Mouse (Mus musculus) heart, adult 2 months (tissue): ENCODE results near the gene Mapk12. TPM values are rescaled to one million over a fixed set of nuclear protein-coding genes. Genes with fewer than 3 reads are reported as not detected.
A peak's percentile ranks its signal among the peaks of the same experiment; 100 is the strongest.

Source experiments
- DNase-seq, 2 experiments: peaks; one replicate each; pipeline ENCODE4 v3.0.0; 2021
- H3K27ac ChIP-seq: fragments of 200-600 bp; 2 replicates; pipeline ENCODE4 v1.8.1; 2022
- H3K27me3 ChIP-seq: fragments of 200-500 bp; 2 replicates; pipeline ENCODE4 v1.6.1; 2012; ENCODE audit warnings: mild to moderate bottlenecking, low read length, inconsistent platforms, mixed read lengths; ENCODE audit not compliant: control insufficient read depth, insufficient read depth
- H3K36me3 ChIP-seq: fragments of 200-500 bp; 2 replicates; pipeline ENCODE4 v1.6.1; 2012; ENCODE audit warnings: low read length, inconsistent platforms; ENCODE audit not compliant: control insufficient read depth, insufficient read depth
- H3K4me1 ChIP-seq: fragments of 200-500 bp; 2 replicates; pipeline ENCODE4 v1.6.1; 2011; ENCODE audit warnings: low read length; ENCODE audit not compliant: control insufficient read depth, insufficient read depth
- H3K4me3 ChIP-seq: fragments of 200-600 bp; 2 replicates; pipeline ENCODE4 v1.8.1; 2022
- H3K79me2 ChIP-seq: fragments of 200-500 bp; replicated peaks from 2 replicates; pipeline ENCODE4 v1.6.1; 2012; ENCODE audit warnings: mild to moderate bottlenecking, inconsistent platforms, low read length, moderate library complexity, mixed read lengths; ENCODE audit not compliant: control insufficient read depth, insufficient read depth
- H3K9ac ChIP-seq: fragments of 200-500 bp; 2 replicates; pipeline ENCODE4 v1.6.1; 2012; ENCODE audit warnings: low read depth, mild to moderate bottlenecking, control low read depth, inconsistent platforms, low read length, mixed read lengths
- CTCF ChIP-seq: fragments of 200-600 bp; IDR thresholded peaks from 2 replicates; pipeline ENCODE4 v1.8.1; 2022; ENCODE audit warnings: antibody characterized with exemption, mild to moderate bottlenecking, moderate library complexity
- EP300 ChIP-seq: fragments of 200-500 bp; IDR thresholded peaks from 2 replicates; pipeline ENCODE4 v1.6.1; 2011; ENCODE audit warnings: low read depth, low read length, control low read depth; ENCODE audit not compliant: insufficient read depth
- POLR2A ChIP-seq: fragments of 200-500 bp; IDR thresholded peaks from 2 replicates; pipeline ENCODE4 v1.6.1; 2011; ENCODE audit warnings: mild to moderate bottlenecking, low read depth, low read length, control low read depth; ENCODE audit not compliant: insufficient read depth
- WGBS: fragments of 180-500 bp; shearing (Covaris S2); methylation state at CpG from one replicate; pipeline ENCODE4 v1.1.7; 2018; 5-methylcytosine and 5-hydroxymethylcytosine counted together
- intact Hi-C: fragments of 180-260 bp; cut with DNase I; formaldehyde crosslinking; loops from one replicate; pipeline ENCODE4 v1.15.1; 2025
- polyA plus RNA-seq: library from polyadenylated mRNA; depleted of rRNA; stranded (reverse); fragments of >200 nt; gene quantifications from 2 replicates; pipeline ENCODE4 v1.2.3, GENCODE M21; 2012
- total RNA-seq, 2 experiments: library from RNA; stranded (reverse); gene quantifications; 2 replicates each; pipeline ENCODE4 v1.2.3; 2021

Gene Mapk12
- total and polyA plus RNA-seq, 3 experiments: 20.7 to 30.5 (median 21.1) TPM

DNA sequence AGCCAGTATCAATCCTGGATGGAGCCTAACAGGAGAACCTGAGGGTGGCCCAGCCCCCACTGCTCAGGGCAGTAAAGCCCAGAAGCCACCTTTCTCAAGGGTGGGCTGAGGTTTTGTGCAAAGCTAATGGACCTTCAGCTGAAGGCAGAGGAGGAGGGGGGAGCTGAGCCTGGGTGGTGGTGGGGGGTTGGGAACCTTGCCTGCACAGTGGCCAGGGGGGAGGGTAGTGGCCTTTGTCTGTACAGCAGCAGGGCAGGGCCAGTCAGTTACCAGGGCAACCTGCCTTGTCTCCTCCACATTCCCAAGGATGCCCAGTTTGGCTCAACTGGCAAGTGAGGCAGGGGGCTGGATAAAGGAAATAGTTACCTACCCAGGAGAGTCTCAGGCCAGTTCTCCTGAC lies 11.8 kb upstream of the Mapk12 start:
- Histone ChIP-seq H3K27me3 (no peaks in the 10 kb centered on the region), H3K79me2 (no peaks in the 10 kb centered on the region), H3K36me3 (no peaks in the 10 kb centered on the region), H3K27ac (no peak overlapping the region), H3K4me1 (peaks cover 4% of the 10 kb centered on the region), H3K9ac (no peak overlapping the region), H3K4me3 (no peak overlapping the region)
- intact Hi-C loops: no loop called here
- no peak for DNase-seq
- TF ChIP-seq EP300 (no peak), POLR2A (no peak), CTCF (no peak)

DNA sequence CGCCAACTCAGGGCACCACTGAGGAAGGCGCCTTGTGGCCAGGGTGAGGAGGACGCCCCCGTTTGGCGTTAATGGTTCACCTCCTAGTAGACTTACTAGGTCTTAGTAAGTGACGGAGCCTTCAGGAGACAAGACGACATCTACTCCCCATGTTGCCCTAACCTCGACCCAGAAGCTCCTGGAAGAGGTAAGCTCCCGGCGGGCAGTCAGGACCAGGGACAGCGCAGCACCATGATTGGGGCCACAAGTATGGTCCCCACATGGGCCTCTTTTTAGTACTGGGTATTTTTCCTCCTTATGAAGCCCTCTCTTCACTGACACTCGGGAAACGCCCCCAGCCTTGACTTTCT lies 9.5 kb upstream of the Mapk12 start:
- DNase-seq: peak; percentile 32 to 52
- Histone ChIP-seq H3K9ac (no peak overlapping the region), H3K4me1 (peaks cover 6% of the 10 kb centered on the region), H3K27me3 (no peaks in the 10 kb centered on the region), H3K36me3 (no peaks in the 10 kb centered on the region), H3K27ac (peak overlapping the region; percentile 49), H3K4me3 (peak overlapping the region; percentile 80), H3K79me2 (no peaks in the 10 kb centered on the region)
- TF ChIP-seq CTCF (0 out of 2 replicates have a peak, but pooled peaks have one; percentile 8), POLR2A (no peak)
- WGBS: 10% methylated on average over 13 of the region's 13 CpGs
- intact Hi-C loops: no loop called here

DNA sequence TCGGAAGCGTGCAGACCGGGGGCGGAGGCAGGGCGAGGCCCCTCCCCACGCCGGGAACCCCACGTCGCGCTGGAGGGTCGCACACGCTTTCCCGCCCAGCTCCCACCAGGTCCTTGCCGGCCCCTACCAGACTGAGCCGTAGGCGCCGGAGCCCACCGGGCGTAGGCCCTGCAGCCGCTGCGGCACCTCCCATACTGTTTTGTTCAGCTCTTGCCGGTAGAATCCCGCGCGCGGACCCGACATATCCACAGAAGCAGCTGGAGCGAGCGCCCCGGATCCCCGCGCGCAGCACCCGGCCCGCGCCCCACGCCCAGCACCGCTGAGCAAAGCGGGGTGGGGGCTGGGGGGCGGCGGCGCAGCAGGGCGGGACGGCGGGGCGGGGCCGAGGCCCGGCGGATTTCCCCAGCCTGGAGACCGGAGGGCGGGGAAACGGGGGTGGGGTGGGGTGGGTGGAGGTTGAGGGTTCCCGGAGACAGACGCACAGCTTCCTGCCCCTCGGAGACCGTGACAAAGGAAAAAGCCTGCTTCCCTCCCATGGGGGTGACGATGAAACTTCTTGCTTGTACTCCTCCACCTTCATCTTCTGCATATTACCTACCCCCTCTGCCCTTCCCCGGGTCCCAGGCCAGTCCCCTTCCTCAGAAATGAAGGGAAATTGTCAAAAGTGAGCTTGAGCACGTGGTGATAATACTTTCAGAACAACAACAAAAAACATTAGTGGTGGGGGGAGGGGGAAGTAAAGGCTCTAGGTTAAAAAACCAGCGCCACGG lies 9.0 kb upstream of the Mapk12 start, which contains the start of gene Mapk11:
TSS of gene Mapk11 (minus strand) at position 358 of the 770 bp plus-strand sequence.
- peak; percentile 72 to 75 for DNase-seq
- Histone ChIP-seq H3K27me3 (no peaks in the 10 kb centered on the region), H3K9ac (peak within 1 kb of the TSS; percentile 78), H3K27ac (peak within 1 kb of the TSS; percentile 80), H3K4me1 (peaks cover 6% of the 10 kb centered on the region), H3K4me3 (peak within 1 kb of the TSS; percentile 80), H3K79me2 (no peaks in the 10 kb centered on the region), H3K36me3 (no peaks in the 10 kb centered on the region)
- intact Hi-C loops: loop anchor here (10.0 kb wide), 1 partner anchor 225 kb away; the partner anchor contains the start of genes Odf3b, Sco2 and Tymp
- no peak for TF ChIP-seq POLR2A
- no peak for TF ChIP-seq CTCF
- no peak for TF ChIP-seq EP300
- under 1% methylated on average over 61 of the region's 61 CpGs for WGBS

DNA sequence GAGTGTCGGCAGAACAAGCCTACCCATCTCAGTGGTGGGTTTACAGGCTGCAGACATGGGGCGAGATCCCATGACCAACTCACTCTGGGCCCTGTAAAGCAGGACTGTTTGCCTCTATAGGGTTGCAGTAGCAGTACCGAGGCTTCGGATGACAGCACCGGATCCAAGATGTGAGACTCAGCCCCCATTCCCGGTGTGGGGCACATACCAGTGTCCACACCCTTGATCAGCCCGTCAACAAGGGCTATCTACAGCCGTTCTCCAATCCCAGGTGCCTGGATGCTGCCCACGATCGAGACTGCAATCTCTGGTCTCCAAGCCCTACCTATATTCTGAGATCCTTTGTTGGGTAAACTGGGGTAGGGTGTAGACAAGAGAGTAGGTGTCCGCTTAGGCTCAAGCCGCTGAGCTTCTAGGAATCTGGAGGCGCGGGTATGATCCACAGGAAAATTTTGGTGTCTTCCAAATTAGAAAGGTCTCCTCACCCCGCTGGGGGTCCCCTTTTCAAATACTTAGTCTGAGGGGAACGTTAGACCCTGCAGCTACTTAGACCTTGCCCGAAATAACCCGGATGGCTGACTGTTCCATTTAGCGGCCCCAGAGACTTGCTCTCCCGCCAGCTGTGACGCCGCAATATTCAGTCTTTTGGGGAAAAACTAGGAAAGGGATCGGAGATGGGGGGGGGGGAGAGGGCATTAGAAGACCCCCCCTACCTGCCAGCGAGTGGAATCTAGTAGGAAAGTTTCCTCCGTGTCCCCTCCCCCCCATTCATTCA lies 8.2 kb upstream of the Mapk12 start:
- TF ChIP-seq EP300 (no peak), CTCF (no peak), POLR2A (no peak)
- H3K4me3 ChIP-seq: peak overlapping the region; percentile 80
- H3K79me2 ChIP-seq: no peaks in the 10 kb centered on the region
- WGBS: 11% methylated on average over 25 of the region's 25 CpGs
- no peaks in the 10 kb centered on the region for H3K36me3 ChIP-seq
- peak overlapping the region; percentile 78 for H3K9ac ChIP-seq
- intact Hi-C loops: loop anchor here (10.0 kb wide), 1 partner anchor 226 kb away; the partner anchor contains the start of genes Odf3b, Sco2 and Tymp
- peak overlapping the region; percentile 80 for H3K27ac ChIP-seq
- DNase-seq: no peak
- H3K4me1 ChIP-seq: peaks cover 6% of the 10 kb centered on the region
- H3K27me3 ChIP-seq: no peaks in the 10 kb centered on the region

DNA sequence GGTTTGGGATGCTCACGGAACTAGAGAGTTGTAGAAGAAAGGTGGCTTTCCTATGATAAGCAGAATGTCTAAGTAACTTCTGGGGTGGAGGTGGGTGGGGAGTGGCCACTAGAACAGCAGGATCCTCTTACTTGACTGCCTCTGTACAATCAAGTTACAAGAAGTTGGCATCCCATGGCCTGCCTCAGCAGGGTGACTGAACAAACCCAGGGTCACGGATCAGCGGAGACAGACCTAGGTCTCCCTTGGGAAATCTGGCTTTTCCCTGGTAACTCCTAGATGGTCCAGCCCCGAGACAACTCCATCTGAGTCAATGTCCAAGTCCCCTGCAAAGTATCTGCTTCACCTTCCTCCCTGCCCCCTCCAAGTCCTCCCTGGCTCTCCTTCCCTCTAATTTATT lies 7.4 kb upstream of the Mapk12 start:
- peaks cover 7% of the 10 kb centered on the region for H3K4me1 ChIP-seq
- no peak overlapping the region for H3K4me3 ChIP-seq
- no peak overlapping the region for H3K27ac ChIP-seq
- no peak overlapping the region for H3K9ac ChIP-seq
- intact Hi-C loops: loop anchor here (10.0 kb wide), 1 partner anchor 227 kb away; the partner anchor contains the start of genes Odf3b, Sco2 and Tymp
- H3K79me2 ChIP-seq: no peaks in the 10 kb centered on the region
- H3K27me3 ChIP-seq: no peaks in the 10 kb centered on the region
- WGBS: 63% methylated on average over 4 of the region's 4 CpGs
- H3K36me3 ChIP-seq: no peaks in the 10 kb centered on the region
- no peak for DNase-seq
- no peak for TF ChIP-seq POLR2A
- no peak for TF ChIP-seq CTCF
- no peak for TF ChIP-seq EP300
